Mouse (Mus musculus) heart, postnatal 4 days (tissue): ENCODE measurements around the gene Gmppb. TPM values are rescaled to one million over a fixed set of nuclear protein-coding genes. Genes with fewer than 3 reads are reported as not detected.

ENCODE experiments used
- DNase-seq: peaks from one replicate; pipeline ENCODE4 v3.0.0; 2021
- total RNA-seq, 2 experiments: library from RNA; stranded (reverse); gene quantifications; 2 replicates each; pipeline ENCODE4 v1.2.3; 2021

Gene Gmppb
- total RNA-seq, 2 experiments from 2014 or later = 14.2 to 17.1 TPM

- DNase-seq = no peak
Measured at GRCm38 (mm10) chr9:108051184-108051930, 2.3 kb downstream of the Gmppb start.

- no peak for DNase-seq
Measured at GRCm38 (mm10) chr9:108051931-108052220, 2.8 kb downstream of the Gmppb start.

GRCm38 (mm10) chr9:108052411-108052810, 3.4 kb downstream of the Gmppb start:
- no peak for DNase-seq

- peak; percentile 99 for DNase-seq
Measured at GRCm38 (mm10) chr9:108052885-108053664, 4.0 kb downstream of the Gmppb start, which contains the start of gene Amigo3. Gene Amigo3 (plus strand): TSS chr9:108053159.

GRCm38 (mm10) chr9:108053665-108054225, 4.7 kb downstream of the Gmppb start:
- no peak for DNase-seq

GRCm38 (mm10) chr9:108054331-108055040, 5.4 kb downstream of the Gmppb start:
- DNase-seq = no peak

- no peak for DNase-seq
Measured at GRCm38 (mm10) chr9:108055061-108055460, 6.0 kb downstream of the Gmppb start.

GRCm38 (mm10) chr9:108055661-108056237, 6.7 kb downstream of the Gmppb start:
- DNase-seq = no peak

GRCm38 (mm10) chr9:108056361-108057261, 7.6 kb downstream of the Gmppb start:
- no peak for DNase-seq

GRCm38 (mm10) chr9:108057262-108057562, 8.2 kb downstream of the Gmppb start:
- DNase-seq = peak; percentile 61

GRCm38 (mm10) chr9:108058291-108058690, 9.2 kb downstream of the Gmppb start:
- no peak for DNase-seq

GRCm38 (mm10) chr9:108062142-108062541, 13.1 kb downstream of the Gmppb start:
- DNase-seq = no peak

- DNase-seq = no peak
Measured at GRCm38 (mm10) chr9:108063361-108063760, 14.3 kb downstream of the Gmppb start.

- DNase-seq = peak; percentile 73
Measured at GRCm38 (mm10) chr9:108065491-108066011, 16.5 kb downstream of the Gmppb start.

GRCm38 (mm10) chr9:108067199-108067598, 18.2 kb downstream of the Gmppb start:
- DNase-seq = no peak

- peak; percentile 92 for DNase-seq
Measured at GRCm38 (mm10) chr9:108067900-108068299, 18.9 kb downstream of the Gmppb start.

- no peak for DNase-seq
Measured at GRCm38 (mm10) chr9:108069007-108069406, 20.0 kb downstream of the Gmppb start.

- DNase-seq = no peak
Measured at GRCm38 (mm10) chr9:108069529-108069928, 20.5 kb downstream of the Gmppb start.

- no peak for DNase-seq
Measured at GRCm38 (mm10) chr9:108071801-108072200, 22.8 kb downstream of the Gmppb start.

GRCm38 (mm10) chr9:108072481-108072924, 23.5 kb downstream of the Gmppb start:
- DNase-seq = no peak
